Mouse (Mus musculus) left cerebral cortex, postnatal 4 days (tissue): ENCODE data around the gene Gskip. TPM values are rescaled to one million over a fixed set of nuclear protein-coding genes. Genes with fewer than 3 reads are reported as not detected.

ENCODE experiments used
- DNase-seq: peaks from one replicate; pipeline ENCODE4 v3.0.0-alpha.2; 2022
- intact Hi-C: fragments of 180-260 bp; cut with DNase I; formaldehyde crosslinking; loops from one replicate; pipeline ENCODE4 v1.15.1; 2025
- total RNA-seq, 2 experiments: library from RNA; stranded (reverse); gene quantifications; 2 replicates each; pipeline ENCODE4 v1.2.3; 2021

Gskip gene
- total RNA-seq, 2 experiments from 2014 or later: 14.2 to 14.4 TPM

GRCm38 (mm10) chr12:105721452-105722132 is 37.0 kb downstream of the Gskip start:
- DNase-seq: no peak
- intact Hi-C loops: loop anchor here (10.0 kb wide), 2 partner anchors 97 to 207 kb away; no protein-coding TSS in a partner anchor

- intact Hi-C loops: loop anchor here (10.0 kb wide), 2 partner anchors 98 to 208 kb away; no protein-coding TSS in a partner anchor
- no peak for DNase-seq
These were observed 38.0 kb downstream of the Gskip start for GRCm38 (mm10) chr12:105722657-105723056.

- no peak for DNase-seq
- intact Hi-C loops: loop anchor here (10.0 kb wide), 2 partner anchors 100 to 210 kb away; no protein-coding TSS in a partner anchor
These were observed 40.0 kb downstream of the Gskip start for GRCm38 (mm10) chr12:105724616-105725015.

GRCm38 (mm10) chr12:105725736-105726135 is 41.1 kb downstream of the Gskip start:
- DNase-seq: no peak
- intact Hi-C loops: loop anchor here (10.0 kb wide), 2 partner anchors 101 to 211 kb away; no protein-coding TSS in a partner anchor

GRCm38 (mm10) chr12:105727268-105727667 is 42.6 kb downstream of the Gskip start:
- DNase-seq: no peak
- intact Hi-C loops: loop anchor here (10.0 kb wide), 2 partner anchors 102 to 212 kb away; no protein-coding TSS in a partner anchor

- peak; percentile 24 for DNase-seq
- intact Hi-C loops: loop anchor here (10.0 kb wide), 2 partner anchors 103 to 213 kb away; no protein-coding TSS in a partner anchor
These were observed 43.3 kb downstream of the Gskip start for GRCm38 (mm10) chr12:105727964-105728363.

DNA sequence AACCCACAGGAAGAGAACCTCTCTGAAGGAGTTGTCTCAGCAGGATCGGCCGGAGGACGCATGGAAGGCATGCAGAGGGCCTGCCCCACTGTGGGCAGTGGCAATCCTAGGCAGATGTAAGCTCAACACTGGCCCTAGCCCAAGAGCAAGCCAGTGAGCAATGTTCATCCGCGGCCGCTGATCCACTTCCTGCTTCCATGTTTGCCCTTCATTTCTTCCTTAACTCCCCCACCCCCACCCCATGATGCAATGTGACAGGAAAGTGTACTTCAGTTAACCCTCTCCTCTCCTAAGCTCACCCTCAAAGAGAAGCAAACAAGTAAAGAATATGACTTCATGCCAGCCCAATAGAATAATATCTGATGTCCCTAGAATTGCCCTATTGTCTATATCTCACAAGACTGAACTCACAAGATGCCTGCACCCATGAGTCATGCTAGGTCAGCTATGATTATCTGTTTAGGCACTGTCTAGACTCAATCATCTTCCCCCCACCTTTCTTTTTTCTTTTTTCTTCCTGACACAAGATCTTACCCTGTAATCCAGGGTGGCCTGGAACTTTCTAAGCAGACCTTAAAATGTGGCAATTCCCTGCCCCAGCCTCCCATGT is 46.3 kb downstream of the Gskip start:
- DNase-seq: no peak
- intact Hi-C loops: no loop called here

- no peak for DNase-seq
- intact Hi-C loops: no loop called here
These were observed 48.9 kb downstream of the Gskip start for GRCm38 (mm10) chr12:105733370-105734159.

DNA sequence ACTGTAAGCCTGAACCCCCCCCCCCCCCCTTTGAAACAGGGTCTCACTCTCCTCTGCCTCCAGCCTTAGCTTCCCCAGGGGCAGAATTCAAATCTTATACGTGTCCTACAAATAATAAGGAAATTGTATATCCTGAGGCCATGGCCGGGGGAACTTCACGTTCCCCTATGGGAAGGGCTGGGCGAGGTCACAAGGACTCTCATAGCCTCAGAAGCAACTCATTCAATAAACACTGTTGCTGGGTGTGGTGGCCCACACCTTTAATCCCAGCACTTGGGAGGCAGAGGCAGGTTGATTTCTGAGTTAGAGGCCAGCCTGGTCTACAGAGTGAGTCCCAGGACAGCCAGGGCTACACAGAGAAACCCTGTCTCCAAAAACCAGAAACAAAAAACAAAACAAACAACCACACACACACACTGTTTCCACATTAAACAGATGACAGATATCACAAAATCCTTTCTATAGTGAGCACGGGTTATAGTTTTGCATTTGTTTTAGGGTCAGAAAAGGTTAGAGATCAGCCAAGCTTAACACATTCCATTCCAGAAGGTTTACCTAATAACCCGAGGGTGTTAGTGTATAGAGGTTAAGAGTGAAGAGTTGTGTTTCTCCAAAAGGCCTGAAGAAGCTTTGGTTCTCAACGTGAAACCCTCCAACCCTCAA is 50.7 kb downstream of the Gskip start:
- DNase-seq: no peak
- intact Hi-C loops: no loop called here

GRCm38 (mm10) chr12:105735889-105736251 is 51.2 kb downstream of the Gskip start:
- DNase-seq: no peak
- intact Hi-C loops: no loop called here

DNA sequence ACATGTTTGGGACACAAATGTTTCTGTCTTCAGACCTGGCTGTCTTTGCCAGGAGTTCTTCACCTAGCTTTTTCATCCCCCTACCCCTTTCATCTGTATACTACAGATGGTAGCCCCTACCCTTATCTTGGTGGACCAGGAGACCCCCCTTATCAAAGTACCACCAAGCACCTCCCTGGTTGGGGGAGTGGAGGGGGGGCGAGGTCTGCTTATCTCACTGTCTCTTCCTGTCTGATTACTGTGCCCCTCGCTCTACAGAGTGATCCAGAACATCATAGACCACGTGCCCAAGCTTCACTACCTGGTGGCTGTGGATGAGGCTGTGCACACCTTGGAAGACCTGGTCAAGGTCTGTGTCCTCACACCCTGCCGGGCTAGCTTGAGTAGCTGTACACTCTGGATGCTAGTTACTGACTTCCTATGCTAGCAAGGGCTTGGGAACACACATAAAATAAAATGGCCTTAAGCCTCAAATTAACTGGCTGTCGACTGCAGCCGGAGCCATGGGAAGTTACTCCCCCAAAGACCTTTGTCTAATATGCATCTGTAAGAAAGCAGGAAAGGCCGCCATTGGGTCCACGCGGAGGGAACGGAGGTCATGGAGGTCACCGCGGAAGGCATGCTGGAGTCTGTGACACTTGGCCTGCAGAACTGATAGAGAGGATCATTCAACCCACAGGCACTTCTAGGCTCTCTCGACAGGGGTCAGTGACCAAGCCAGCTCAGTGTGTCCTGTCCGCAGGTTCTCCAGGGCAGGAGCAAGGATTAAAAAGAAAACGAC is 53.9 kb downstream of the Gskip start:
- intact Hi-C loops: no loop called here

DNA sequence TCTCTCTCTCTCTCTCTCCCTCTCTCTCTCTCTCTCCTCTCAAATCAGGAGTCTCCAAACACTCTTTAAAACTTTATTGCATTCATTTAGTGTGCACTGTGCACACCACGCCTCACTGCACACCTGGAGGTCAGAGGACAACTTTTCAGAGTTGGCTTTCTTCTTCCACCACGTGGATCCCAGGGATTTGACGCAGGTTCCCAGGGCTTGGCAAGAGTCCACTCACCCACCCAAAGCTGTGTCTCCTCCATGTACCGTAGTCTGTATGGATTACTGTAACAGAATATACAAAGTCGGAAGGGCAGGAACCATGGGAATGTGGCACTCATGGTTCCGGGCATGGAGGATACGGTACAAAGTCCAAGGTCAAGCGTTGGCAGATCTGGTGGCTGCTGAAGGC is 55.0 kb downstream of the Gskip start:
- intact Hi-C loops: no loop called here
- no peak for DNase-seq

More for the DNA sequence above, 53.9 kb downstream of the Gskip start:
- no peak for DNase-seq

GRCm38 (mm10) chr12:105748114-105748513 is 63.5 kb downstream of the Gskip start:
- intact Hi-C loops: no loop called here
- DNase-seq: no peak

Other genes starting within 250 kb of the Gskip start
- gene D430019H16Rik, start 231.0 kb upstream of the Gskip start, total RNA-seq: 100 to 1,000 TPM; 210 to 211 TPM
- under 1 TPM; 0.42 to 0.58 TPM for gene Bdkrb2, start 121.6 kb upstream of the Gskip start, total RNA-seq
- not detected for gene Bdkrb1, start 81.7 kb upstream of the Gskip start, total RNA-seq
- gene Atg2b, start 382 bp downstream of the Gskip start, total RNA-seq: 10 to 100 TPM; 38.5 to 39.3 TPM
- 1 to 10 TPM; 1.4 TPM for gene Ak7, start 21.1 kb downstream of the Gskip start, total RNA-seq
- gene Papola, start 99.9 kb downstream of the Gskip start, total RNA-seq: 100 to 1,000 TPM; 150 to 173 TPM